Mouse (Mus musculus): ENCODE data around the gene Cd2.

DNA sequence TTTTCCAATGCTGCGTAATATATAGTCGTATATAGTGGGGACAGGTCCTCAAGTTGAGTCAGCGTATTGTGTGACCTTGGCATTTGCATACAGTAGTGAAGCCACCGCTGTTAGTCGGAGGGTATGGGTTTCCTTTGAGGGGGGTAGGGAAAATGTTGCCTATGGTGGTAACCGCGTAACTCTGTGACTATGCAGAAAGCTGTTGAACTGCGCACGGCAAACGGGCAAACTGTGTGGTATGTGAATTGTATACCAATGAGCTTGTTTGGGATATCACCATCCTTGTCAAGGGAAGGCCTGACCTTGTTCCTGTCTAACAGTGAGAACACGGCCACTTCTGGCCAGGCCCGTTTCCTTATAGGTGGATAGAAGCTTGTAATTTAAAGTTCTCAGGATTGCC is 1.9 kb downstream of the Cd2 start:
- TF ChIP-seq CTCF (IDR thresholded peaks at IDR 0.05; ENCODE audit: low read depth, low read length) (no peak), GATA1 (IDR thresholded peaks at IDR 0.05; ENCODE audit: borderline replicate concordance, low read length) (no peak)

Measured in G1E (cell line).